Mouse (Mus musculus) CH12.LX (cell line): ENCODE measurements around the gene Ppp4r4. TPM values are rescaled to one million over a fixed set of nuclear protein-coding genes. Genes with fewer than 3 reads are reported as not detected.
A peak's percentile ranks its signal among the peaks of the same experiment; 100 is the strongest.

Source experiments
- DNase-seq: peaks from one replicate; pipeline ENCODE4 v3.0.0-alpha.2; 2013; ENCODE audit errors: extremely low read depth
- H3K27ac ChIP-seq: 2 replicates; pipeline ENCODE4 v1.5.1; 2012; ENCODE audit warnings: low read depth, mild to moderate bottlenecking, control low read depth, moderate library complexity; ENCODE audit not compliant: insufficient read depth
- H3K27me3 ChIP-seq: replicated peaks from 2 replicates; pipeline ENCODE3; 2012; ENCODE audit warnings: inconsistent platforms
- H3K36me3 ChIP-seq, 2 experiments: replicated peaks in 1 of 2; 2 replicates each; pipeline versions ENCODE3 to v1.6.1; 2012; ENCODE audit warnings: inconsistent platforms in 1 of 2, low read length in 1 of 2, mild to moderate bottlenecking in 1 of 2, mixed read lengths in 1 of 2, moderate library complexity in 1 of 2; ENCODE audit not compliant: control insufficient read depth in 1 of 2, insufficient read depth in 1 of 2
- H3K4me1 ChIP-seq, 2 experiments: 2 replicates each; pipeline ENCODE4 v1.6.1; 2012; ENCODE audit warnings: inconsistent platforms in 1 of 2, moderate library complexity in 1 of 2; ENCODE audit not compliant: insufficient read depth in 2 of 2, control insufficient read depth in 1 of 2
- H3K4me2 ChIP-seq: 2 replicates; pipeline ENCODE4 v1.6.1; 2012; ENCODE audit warnings: low read depth, mild to moderate bottlenecking, control low read depth; ENCODE audit not compliant: poor library complexity, insufficient read depth, severe bottlenecking
- H3K4me3 ChIP-seq, 3 experiments: fragments of 150-350 bp in 1 of 3; sonication (generic) in 1 of 3; replicated peaks in 1 of 3; 2 replicates each; pipeline versions ENCODE3 to v1.5.1; 2011 to 2012; ENCODE audit warnings: low read depth in 2 of 3, low read length in 2 of 3, mild to moderate bottlenecking in 2 of 3, moderate library complexity in 2 of 3, control low read depth in 1 of 3, improper control_type of control experiment in 1 of 3, inconsistent platforms in 1 of 3, mixed read lengths in 1 of 3; ENCODE audit not compliant: poor library complexity in 1 of 3
- H3K79me2 ChIP-seq: replicated peaks from 2 replicates; pipeline ENCODE4 v1.6.1; 2012; ENCODE audit warnings: mild to moderate bottlenecking, moderate library complexity; ENCODE audit not compliant: control insufficient read depth, poor library complexity, insufficient read depth, severe bottlenecking; ENCODE audit errors: extremely low read depth
- H3K9ac ChIP-seq: 2 replicates; pipeline ENCODE4 v1.6.1; 2012; ENCODE audit warnings: low read depth, mild to moderate bottlenecking, control low read depth, moderate library complexity; ENCODE audit not compliant: insufficient read depth
- H3K9me3 ChIP-seq: replicated peaks from 2 replicates; pipeline ENCODE3; 2012; ENCODE audit warnings: low read length, inconsistent platforms, mixed read lengths
- BHLHE40 ChIP-seq: IDR thresholded peaks from 2 replicates; pipeline ENCODE4 v1.6.1; 2011; ENCODE audit warnings: mild to moderate bottlenecking, low read depth, low read length, improper control_type of control experiment
- CHD1 ChIP-seq: IDR thresholded peaks from 2 replicates; pipeline ENCODE4 v1.6.1; 2012; ENCODE audit warnings: low read depth, low read length, improper control_type of control experiment, inconsistent platforms
- CHD2 ChIP-seq: IDR thresholded peaks from 2 replicates; pipeline ENCODE4 v1.6.1; 2011; ENCODE audit warnings: low read length, improper control_type of control experiment
- E2F4 ChIP-seq: IDR thresholded peaks from 2 replicates; pipeline ENCODE4 v1.6.1; 2011; ENCODE audit warnings: low read depth, low read length, improper control_type of control experiment; ENCODE audit not compliant: insufficient replicate concordance
- ETS1 ChIP-seq: conservative IDR thresholded peaks from 2 replicates; pipeline ENCODE4 v1.6.1; 2012; ENCODE audit warnings: low read depth, mild to moderate bottlenecking, inconsistent platforms, low read length, improper control_type of control experiment, moderate library complexity
- GABPA ChIP-seq: IDR thresholded peaks from 2 replicates; pipeline ENCODE4 v1.6.1; 2012; ENCODE audit warnings: low read depth, low read length, improper control_type of control experiment, inconsistent platforms; ENCODE audit not compliant: insufficient replicate concordance
- HCFC1 ChIP-seq: IDR thresholded peaks from 2 replicates; pipeline ENCODE4 v1.6.1; 2012; ENCODE audit warnings: low read depth, mild to moderate bottlenecking, inconsistent platforms, low read length, improper control_type of control experiment
- IRF4 ChIP-seq: IDR thresholded peaks from 2 replicates; pipeline ENCODE4 v1.6.1; 2014; ENCODE audit warnings: low read depth, mild to moderate bottlenecking, inconsistent platforms, low read length, improper control_type of control experiment
- JUN ChIP-seq: IDR thresholded peaks from 2 replicates; pipeline ENCODE4 v1.6.1; 2011; ENCODE audit warnings: low read depth, mild to moderate bottlenecking, low read length, improper control_type of control experiment, moderate library complexity; ENCODE audit not compliant: insufficient read depth
- JUND ChIP-seq: conservative IDR thresholded peaks from 2 replicates; pipeline ENCODE4 v1.6.1; 2011; ENCODE audit warnings: low read depth, low read length, improper control_type of control experiment
- KAT2A ChIP-seq: IDR thresholded peaks from 2 replicates; pipeline ENCODE4 v1.6.1; 2012; ENCODE audit warnings: low read length, improper control_type of control experiment, inconsistent platforms; ENCODE audit not compliant: insufficient replicate concordance
- MAFK ChIP-seq: IDR thresholded peaks from 2 replicates; pipeline ENCODE4 v1.6.1; 2011; ENCODE audit warnings: low read length, improper control_type of control experiment; ENCODE audit not compliant: insufficient replicate concordance
- MAX ChIP-seq: IDR thresholded peaks from 2 replicates; pipeline ENCODE4 v1.6.1; 2011; ENCODE audit warnings: low read length, improper control_type of control experiment
- MAZ ChIP-seq: IDR thresholded peaks from 2 replicates; pipeline ENCODE4 v1.6.1; 2012; ENCODE audit warnings: low read depth, mild to moderate bottlenecking, inconsistent platforms, low read length, improper control_type of control experiment, moderate library complexity
- MEF2A ChIP-seq: IDR thresholded peaks from 2 replicates; pipeline ENCODE4 v1.6.1; 2014; ENCODE audit warnings: low read depth, mild to moderate bottlenecking, inconsistent platforms, low read length, improper control_type of control experiment, borderline replicate concordance
- MXI1 ChIP-seq: IDR thresholded peaks from 2 replicates; pipeline ENCODE4 v1.6.1; 2011; ENCODE audit warnings: mild to moderate bottlenecking, low read depth, low read length, improper control_type of control experiment
- NRF1 ChIP-seq: IDR thresholded peaks from 2 replicates; pipeline ENCODE4 v1.6.1; 2014; ENCODE audit warnings: low read depth, mild to moderate bottlenecking, inconsistent platforms, low read length, improper control_type of control experiment, moderate library complexity
- POLR2A ChIP-seq: IDR thresholded peaks from 2 replicates; pipeline ENCODE4 v1.6.1; 2011; ENCODE audit warnings: low read depth, mild to moderate bottlenecking, improper control_type of control experiment, low read length
- RCOR1 ChIP-seq: conservative IDR thresholded peaks from 2 replicates; pipeline ENCODE4 v1.6.1; 2012; ENCODE audit warnings: low read depth, mild to moderate bottlenecking, inconsistent platforms, low read length, improper control_type of control experiment
- SIN3A ChIP-seq: IDR thresholded peaks from 2 replicates; pipeline ENCODE4 v1.6.1; 2012; ENCODE audit warnings: low read length, improper control_type of control experiment, inconsistent platforms
- SMC3 ChIP-seq: IDR thresholded peaks from 2 replicates; pipeline ENCODE4 v1.6.1; 2011; ENCODE audit warnings: low read depth, low read length, improper control_type of control experiment
- TCF12 ChIP-seq: IDR thresholded peaks from 2 replicates; pipeline ENCODE4 v1.6.1; 2014; ENCODE audit warnings: low read depth, mild to moderate bottlenecking, inconsistent platforms, low read length, improper control_type of control experiment
- USF2 ChIP-seq: conservative IDR thresholded peaks from 2 replicates; pipeline ENCODE4 v1.6.1; 2011; ENCODE audit warnings: low read depth, low read length, improper control_type of control experiment
- ZC3H11A ChIP-seq: IDR thresholded peaks from 2 replicates; pipeline ENCODE4 v1.6.1; 2012; ENCODE audit warnings: low read depth, mild to moderate bottlenecking, inconsistent platforms, low read length, improper control_type of control experiment
- dilution Hi-C: fragments of 300-500 bp; cut with MboI; formaldehyde crosslinking; loops from 2 replicates; pipeline ENCODE4 v1.14.3; 2020; ENCODE audit warnings: low sequenced_read_pairs; ENCODE audit not compliant: extremely low pct_unique_long_range_greater_than_20kb, extremely low pct_ligation_motif_present
- in situ Hi-C: fragments of 300-500 bp; cut with MboI; formaldehyde crosslinking; loops from 3 replicates; pipeline ENCODE4 v1.14.3; 2019; ENCODE audit warnings: low sequenced_read_pairs, low pct_ligation_motif_present, low pct_unique_long_range_greater_than_20kb, mixed read lengths
- polyA plus RNA-seq: library from polyadenylated mRNA; unstranded; fragments of >175 nt; gene quantifications from 2 replicates; pipeline ENCODE4 v1.2.1, GENCODE M21; 2012; ENCODE audit warnings: low read depth; ENCODE audit not compliant: insufficient read length
- total RNA-seq, 2 experiments: library from RNA; depleted of rRNA; stranded (reverse); fragments of 300-350 nt in 1 of 2; fragments of >200 nt in 1 of 2; gene quantifications; 2 replicates each; pipeline ENCODE4 v1.2.3; 2012 to 2014

Gene Ppp4r4
- total RNA-seq (2012; rRNA removed): 0.34 and 0.38 TPM in 2 replicates
- total RNA-seq (2014; rRNA removed): 0.54 and 0.68 TPM in 2 replicates
- polyA plus RNA-seq: 0.42 and 1.7 TPM in 2 replicates

DNA sequence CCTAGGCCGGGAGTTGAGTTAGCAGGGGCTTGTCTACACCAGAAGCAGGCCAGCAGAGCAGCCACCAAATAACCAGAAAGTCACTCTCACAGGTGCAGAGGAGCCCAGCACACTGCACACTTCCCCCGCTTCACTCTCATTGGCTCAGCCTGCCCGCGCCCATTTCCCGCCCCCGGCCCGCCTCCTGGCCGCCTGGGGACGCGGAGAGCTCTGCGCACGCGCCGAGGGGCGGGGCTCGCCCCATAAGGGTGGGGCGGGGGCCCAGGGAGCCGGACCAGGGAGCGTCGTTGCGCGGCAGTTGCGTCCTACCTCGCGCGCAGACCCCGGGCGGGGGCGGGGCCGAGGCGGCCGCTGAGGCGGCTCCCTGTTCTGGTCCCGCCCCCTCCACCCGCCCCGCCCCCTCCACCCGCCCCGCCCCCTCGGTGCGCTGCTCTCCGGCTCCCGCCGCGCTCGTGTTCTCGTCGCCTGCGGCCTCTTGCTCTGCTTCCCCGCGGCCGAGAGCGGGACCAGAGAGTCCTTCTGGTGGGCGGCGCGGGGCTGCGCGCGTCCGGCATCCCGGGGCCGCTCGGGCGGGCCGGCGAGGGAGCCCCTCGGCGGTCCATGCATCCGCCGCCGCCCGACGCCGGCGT lies at the start of gene Ppp4r4:
Gene Ppp4r4 (plus strand): TSS at position 264 of the 629 bp plus-strand sequence.
- Histone ChIP-seq H3K9me3 (peaks cover 2% of the 10 kb centered on the region), H3K27me3 (peaks cover 13% of the 10 kb centered on the region), H3K4me2 (peak within 1 kb of the TSS; percentile 39), H3K4me3 (peak within 1 kb of the TSS in 2 of 3 experiments; percentile 52 to 60), H3K27ac (no peak within 1 kb of the TSS), H3K9ac (no peak within 1 kb of the TSS; the same call in 1 of the 2 replicates), H3K4me1 (peaks cover 0 to 22% of the 10 kb centered on the region in 2 experiments; a peak in 2 of 4 replicates), H3K79me2 (no peaks in the 10 kb centered on the region), H3K36me3 (no peaks in the 10 kb centered on the region)
- peak; percentile 91 for DNase-seq
- no peak for TF ChIP-seq MXI1
- no peak for TF ChIP-seq JUN
- TF ChIP-seq ZC3H11A: no peak
- TF ChIP-seq MAZ: peak; percentile 52; the same call in 1 of the 2 replicates
- TF ChIP-seq POLR2A: 0 out of 2 replicates have a peak, but pooled peaks have one; percentile 20
- TF ChIP-seq CHD1: no peak
- TF ChIP-seq ETS1: no peak
- no peak for TF ChIP-seq RCOR1
- peak; percentile 93 for TF ChIP-seq NRF1
- TF ChIP-seq E2F4: peak; percentile 29; the same call in 1 of the 2 replicates
- TF ChIP-seq MAX: peak; percentile 69; the same call in 1 of the 2 replicates
- no peak for TF ChIP-seq CHD2
- no peak for TF ChIP-seq TCF12
- TF ChIP-seq SIN3A: no peak
- TF ChIP-seq IRF4: no peak
- dilution Hi-C loops: no loop called here
- in situ Hi-C loops: no loop called here

GRCm38 (mm10) chr12:103482781-103483180 lies 49.3 kb upstream of the Ppp4r4 start:
- H3K9ac ChIP-seq: no peak overlapping the region
- no peaks in the 10 kb centered on the region for H3K79me2 ChIP-seq
- DNase-seq: no peak
- H3K36me3 ChIP-seq: no peaks in the 10 kb centered on the region
- 0 out of 4 replicates have a peak, but pooled peaks cover 0 to 7% of the 10 kb centered on the region in 2 experiments for H3K4me1 ChIP-seq
- H3K4me2 ChIP-seq: no peak overlapping the region
- H3K27ac ChIP-seq: no peak overlapping the region
- dilution Hi-C loops (no loop called here), in situ Hi-C loops (no loop called here)
- H3K27me3 ChIP-seq: peaks cover 27% of the 10 kb centered on the region
- no peak overlapping the region for H3K4me3 ChIP-seq
- TF ChIP-seq CHD1 (no peak), MEF2A (no peak), RCOR1 (no peak), NRF1 (no peak), BHLHE40 (no peak), KAT2A (no peak), USF2 (no peak), JUND (no peak), HCFC1 (no peak), MAFK (no peak), E2F4 (no peak), JUN (no peak), SMC3 (no peak), GABPA (no peak)
- H3K9me3 ChIP-seq: no peaks in the 10 kb centered on the region
